Mouse (Mus musculus) c-Kit-positive CD71-positive TER-119-positive erythroid progenitor cells, embryonic 14.5 days (primary cell): ENCODE data around the gene Scamp1.
A peak's percentile ranks its signal among the peaks of the same experiment; 100 is the strongest.

Experiments
- DNase-seq: peaks from one replicate; pipeline ENCODE4 v3.0.0-alpha.2; 2013; ENCODE audit warnings: low spot score

The Scamp1 gene

DNA sequence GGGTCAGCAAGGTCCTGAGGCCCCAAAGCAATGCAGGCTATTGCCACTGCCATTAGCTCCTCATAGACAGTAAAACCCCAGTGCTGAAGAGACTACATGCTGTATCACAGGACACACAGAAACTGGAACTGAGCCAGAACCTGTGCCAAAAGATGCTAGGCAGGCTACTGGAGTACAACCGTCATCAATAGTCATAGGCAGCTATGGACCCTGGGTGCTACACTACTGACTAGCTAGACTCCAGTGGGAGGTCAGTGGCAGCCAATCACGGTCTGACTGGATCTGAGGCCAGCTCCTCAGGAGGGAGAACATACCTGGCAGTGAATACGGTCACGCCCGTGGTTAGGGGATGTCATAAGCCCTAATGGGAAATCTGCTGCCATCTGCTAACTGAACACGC is 14.4 kb downstream of the Scamp1 start:
- DNase-seq, result no peak

DNA sequence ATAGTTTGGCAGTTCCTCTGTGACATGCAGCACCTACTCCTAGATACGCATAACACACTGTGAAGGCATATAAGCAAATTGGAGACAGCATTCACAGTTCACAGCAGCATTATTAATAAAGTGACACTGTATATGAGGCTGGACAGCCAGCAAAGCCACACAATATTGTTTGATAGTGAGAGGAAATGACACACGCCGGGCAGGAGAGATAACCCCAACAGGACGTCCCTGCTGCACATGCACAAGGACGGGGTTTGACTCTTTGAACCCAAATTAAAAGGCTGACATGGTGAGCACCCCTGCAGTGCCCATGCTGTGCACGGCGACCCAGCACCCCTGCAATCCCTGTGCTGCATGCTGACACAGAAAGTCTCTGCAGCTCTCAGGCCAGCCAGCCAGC is 17.5 kb downstream of the Scamp1 start:
- no peak for DNase-seq

- no peak for DNase-seq
Observed at GRCm38 (mm10) chr13:94267190-94267589, 18.5 kb downstream of the Scamp1 start.

GRCm38 (mm10) chr13:94266530-94266929 is 19.1 kb downstream of the Scamp1 start:
- DNase-seq, result no peak

DNA sequence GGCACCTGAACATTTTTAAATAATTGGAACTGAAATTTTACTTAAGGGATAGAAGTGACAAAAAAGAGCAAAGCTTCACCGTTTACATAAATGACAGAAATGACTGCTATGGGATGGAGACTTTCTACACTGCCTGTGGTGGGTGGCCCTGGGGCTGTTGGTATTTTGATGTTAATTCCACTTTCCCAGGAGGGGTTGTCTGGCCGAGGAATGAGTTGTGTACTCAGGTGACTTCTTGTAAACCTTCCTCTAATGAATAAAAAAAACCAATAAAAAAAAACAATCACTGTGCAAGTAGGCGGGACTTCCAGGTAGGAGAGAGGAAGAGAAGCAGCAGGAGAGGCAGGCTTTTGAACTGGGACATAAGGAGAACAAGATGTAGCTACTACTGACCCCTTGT is 20.4 kb downstream of the Scamp1 start:
- no peak for DNase-seq

DNA sequence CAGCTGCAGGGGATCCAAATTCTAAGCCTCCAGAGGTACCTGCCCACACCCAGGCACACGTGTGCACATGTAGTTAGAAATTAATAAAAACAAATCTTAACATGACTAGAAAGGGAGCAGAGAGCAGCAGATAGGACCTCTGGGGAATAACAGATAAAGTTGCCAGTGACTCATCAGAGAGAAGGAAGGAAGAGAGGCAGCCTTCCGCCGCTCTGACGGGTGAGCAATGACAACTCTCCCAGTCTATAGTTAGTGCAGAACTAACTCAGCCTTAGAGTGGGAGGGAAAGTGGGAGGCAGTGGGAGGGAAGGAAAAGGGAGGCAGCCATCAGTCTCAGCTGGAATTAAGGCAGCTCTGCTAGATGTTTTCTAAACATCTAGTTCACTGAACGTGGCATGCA is 21.7 kb downstream of the Scamp1 start:
- peak; percentile 60 for DNase-seq

GRCm38 (mm10) chr13:94262551-94262950 is 23.1 kb downstream of the Scamp1 start:
- DNase-seq, result peak; percentile 50

DNA sequence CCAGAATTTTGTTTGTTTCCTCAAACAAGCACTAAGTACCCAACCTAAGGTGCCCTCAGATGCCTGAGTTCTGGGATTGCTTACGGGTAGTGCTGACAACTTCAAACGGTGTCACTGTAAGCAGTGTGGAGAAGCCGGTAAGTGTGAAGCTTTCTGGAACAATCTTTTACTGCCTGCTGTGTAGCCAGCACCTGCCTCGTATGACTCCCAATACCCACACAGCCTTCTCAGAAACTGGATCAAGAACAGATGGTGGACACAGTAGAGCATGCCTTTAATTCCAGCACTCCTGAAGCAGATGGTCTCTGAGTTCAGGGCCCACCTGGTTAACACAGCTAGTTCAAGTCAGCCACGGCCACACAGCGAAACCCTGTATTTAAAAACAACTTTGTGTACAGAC is 24.0 kb downstream of the Scamp1 start:
- DNase-seq, result no peak

GRCm38 (mm10) chr13:94260961-94261360 is 24.7 kb downstream of the Scamp1 start:
- no peak for DNase-seq

DNA sequence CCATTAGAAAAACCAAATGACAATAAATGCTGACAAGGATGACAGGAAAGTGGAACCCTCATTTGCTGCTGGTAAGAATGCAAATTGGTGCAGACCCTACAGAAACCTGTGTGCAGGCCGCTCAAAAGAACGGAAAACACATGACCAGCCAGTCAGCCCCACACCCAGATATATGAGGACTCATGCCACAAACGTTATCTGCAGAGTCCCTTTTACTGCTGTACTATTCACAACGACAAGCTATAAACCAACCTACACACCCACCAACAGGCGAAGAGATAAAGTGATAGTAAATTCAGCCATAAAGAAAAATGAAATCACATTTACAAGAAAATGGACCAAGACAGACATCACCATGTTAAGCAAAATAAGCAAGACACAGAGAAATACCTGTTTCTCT is 26.4 kb downstream of the Scamp1 start:
- no peak for DNase-seq

DNA sequence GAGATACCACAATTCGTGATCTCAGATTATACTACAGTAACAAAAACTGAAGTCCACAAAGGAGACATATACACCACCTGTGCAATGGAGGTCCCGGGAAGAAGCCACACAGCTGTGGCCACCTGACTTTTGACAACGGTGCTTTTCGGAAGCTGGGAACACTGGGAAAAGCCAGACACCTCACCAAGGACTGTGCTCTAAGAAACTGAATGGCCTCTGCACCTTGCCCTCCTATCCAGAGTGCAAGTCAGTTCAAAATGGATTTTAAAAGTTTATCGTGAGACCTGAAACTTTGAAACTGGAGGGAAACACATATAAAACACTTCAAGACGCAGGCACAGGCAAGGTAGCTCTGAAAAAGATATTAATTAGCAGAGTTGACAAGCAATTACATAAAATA is 27.1 kb downstream of the Scamp1 start:
- no peak for DNase-seq

DNA sequence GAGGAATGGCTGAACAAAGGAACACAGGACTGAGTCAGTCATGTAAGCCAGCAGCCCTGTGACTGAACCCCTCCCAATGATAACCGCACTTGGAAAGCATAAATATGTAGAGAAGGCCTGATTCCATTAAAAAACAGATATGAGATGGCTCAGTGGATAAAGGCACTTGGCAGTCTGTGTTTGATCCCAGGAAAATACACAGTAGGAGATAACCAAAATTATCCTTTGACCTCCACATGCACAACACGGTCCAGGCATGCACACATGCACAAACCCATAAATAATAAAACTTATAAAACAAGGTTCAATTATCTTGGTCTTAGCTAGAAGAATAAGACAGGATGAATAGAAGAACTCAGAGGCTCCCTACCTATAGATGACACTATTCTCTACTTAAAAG is 27.9 kb downstream of the Scamp1 start:
- DNase-seq, result no peak

DNA sequence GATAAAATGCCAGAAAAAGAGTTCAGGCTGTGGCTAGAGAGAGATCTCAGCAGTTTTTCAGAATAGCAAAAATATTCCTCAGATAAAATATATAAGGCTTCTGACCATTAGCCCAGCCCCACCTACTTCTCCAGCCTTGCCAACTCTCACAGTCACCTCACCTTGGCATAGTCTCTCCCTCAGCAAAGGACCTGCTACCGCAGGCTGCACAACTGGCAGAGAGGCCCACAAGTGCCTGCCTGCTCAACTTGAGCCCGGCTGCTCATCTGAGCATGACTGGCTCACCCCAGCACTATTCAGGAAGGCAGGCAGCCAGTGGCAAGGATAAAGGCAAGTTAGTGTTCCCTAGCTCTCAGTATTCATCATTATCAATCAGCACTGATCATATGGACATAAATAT is 30.5 kb downstream of the Scamp1 start:
- DNase-seq, result no peak

DNA sequence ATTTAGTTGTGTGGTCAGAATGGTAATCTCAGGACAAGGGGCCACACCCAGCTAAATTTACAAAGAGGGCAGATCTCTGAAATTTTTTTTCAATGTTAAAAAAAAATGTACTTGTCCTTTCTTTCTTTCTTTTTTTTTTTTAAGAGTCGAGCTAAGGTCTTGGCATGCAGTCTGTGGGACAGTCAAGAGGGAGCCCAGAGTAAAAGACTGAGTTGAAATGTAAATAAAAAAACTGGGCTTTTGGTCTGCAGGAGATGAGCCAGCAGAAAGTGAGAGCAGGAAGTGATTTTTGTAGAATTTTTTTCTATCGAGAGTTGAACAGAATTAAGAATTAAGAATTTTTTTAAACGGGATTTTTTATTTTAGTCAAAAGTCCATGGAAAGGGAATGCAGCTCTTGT is 31.4 kb downstream of the Scamp1 start:
- DNase-seq, result no peak

GRCm38 (mm10) chr13:94253052-94253451 is 32.6 kb downstream of the Scamp1 start:
- DNase-seq, result no peak

GRCm38 (mm10) chr13:94250761-94251160 is 34.9 kb downstream of the Scamp1 start:
- DNase-seq, result no peak

DNA sequence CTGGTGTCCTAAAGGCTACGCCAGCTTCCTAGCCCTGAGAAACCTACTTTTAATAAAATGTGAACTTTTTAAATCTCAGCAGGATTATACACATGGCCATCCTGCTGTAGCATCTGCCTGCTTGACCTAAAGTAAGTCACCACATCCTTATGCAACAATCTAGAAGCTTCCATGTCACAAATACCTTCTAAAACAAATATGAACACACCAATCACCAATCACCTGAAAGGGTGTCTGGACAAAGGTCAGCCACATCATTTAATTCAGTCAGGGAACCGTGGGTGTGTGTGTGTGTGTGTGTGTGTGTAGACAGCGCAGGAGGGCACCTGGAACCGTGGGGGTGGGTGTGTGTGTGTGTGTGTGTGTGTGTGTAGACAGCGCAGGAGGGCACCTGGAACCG is 35.5 kb downstream of the Scamp1 start:
- no peak for DNase-seq

DNA sequence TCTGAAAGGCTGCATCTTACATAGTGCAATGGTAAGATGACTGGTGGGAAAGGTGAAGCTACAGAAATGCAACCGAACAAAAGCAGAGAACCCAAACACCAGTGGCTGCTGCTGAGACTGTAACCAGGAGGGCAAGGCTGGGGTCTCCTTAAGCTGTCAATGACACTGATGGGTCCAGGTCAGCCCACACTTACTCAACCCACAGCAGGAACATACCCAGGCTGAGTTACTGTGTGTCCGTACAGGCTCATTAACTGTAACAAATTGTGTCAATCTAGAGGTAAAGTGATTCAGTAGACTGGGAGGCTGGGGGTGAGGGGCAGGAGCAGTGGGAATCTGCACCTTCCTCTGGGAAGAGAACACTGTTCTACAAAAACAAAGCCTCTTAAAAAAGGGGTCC is 42.8 kb downstream of the Scamp1 start:
- DNase-seq, result no peak

GRCm38 (mm10) chr13:94241892-94242524 is 43.6 kb downstream of the Scamp1 start:
- DNase-seq, result no peak

DNA sequence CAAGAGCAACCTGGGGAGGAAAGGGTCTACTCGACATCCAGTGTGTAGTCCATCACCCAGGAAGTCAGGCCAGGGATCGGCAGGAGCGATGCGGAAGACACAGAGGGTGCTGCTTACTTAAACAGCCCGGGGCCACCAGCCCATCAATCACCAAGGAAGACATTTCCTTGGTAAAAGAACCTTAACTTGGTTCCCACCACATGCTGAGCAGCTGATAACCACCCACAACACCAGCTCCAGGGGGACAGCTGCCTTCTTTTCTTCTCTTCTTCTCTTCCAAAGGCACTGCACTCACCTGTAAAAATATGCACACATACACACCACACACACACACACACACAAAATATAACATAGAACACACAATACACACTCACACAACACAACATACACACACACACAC is 44.8 kb downstream of the Scamp1 start:
- no peak for DNase-seq

DNA sequence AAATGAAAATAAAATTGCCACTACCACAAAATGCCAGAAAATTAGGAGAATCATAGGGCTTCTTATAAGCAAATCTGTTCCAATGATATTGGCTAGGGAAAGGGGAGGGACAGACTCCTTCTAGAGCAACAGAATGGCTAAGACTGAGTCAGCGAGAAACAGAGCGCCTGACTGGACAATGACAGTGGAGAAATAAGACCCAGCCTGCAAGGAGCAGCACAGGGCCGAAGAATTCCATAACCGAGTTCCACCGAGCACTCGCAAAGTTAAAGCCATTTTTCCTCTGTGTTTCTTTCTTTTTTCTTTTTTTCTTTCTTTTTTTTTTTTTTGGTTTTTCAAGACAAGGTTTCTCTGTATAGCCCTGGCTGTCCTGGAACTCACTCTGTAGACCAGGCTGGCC is 45.5 kb downstream of the Scamp1 start:
- no peak for DNase-seq

GRCm38 (mm10) chr13:94239488-94239887 is 46.2 kb downstream of the Scamp1 start:
- DNase-seq, result no peak

- no peak for DNase-seq
Observed at GRCm38 (mm10) chr13:94231871-94232270, 53.8 kb downstream of the Scamp1 start.
